Mouse (Mus musculus): ENCODE results near the gene Zbed4.

- TF ChIP-seq CTCF (IDR thresholded peaks at IDR 0.05; ENCODE audit: low read depth, low read length) (no peak), POLR2A (IDR thresholded peaks at IDR 0.05; ENCODE audit: extremely low read depth, insufficient read depth, low read length) (no peak)
These were observed 39.0 kb upstream of the Zbed4 start for GRCm38 (mm10) chr15:88712501-88712900.
